Mouse (Mus musculus) forebrain, embryonic 14.5 days (tissue): ENCODE measurements around the gene Dph1. TPM values are rescaled to one million over a fixed set of nuclear protein-coding genes. Genes with fewer than 3 reads are reported as not detected.

Source experiments
- ATAC-seq: fragments of 200-750 bp; cut with Nextera tagmentation; 2 replicates; pipeline ENCODE4 v1.8.0; 2017; ENCODE audit warnings: mild to moderate bottlenecking, moderate library complexity
- DNase-seq: peaks from one replicate; pipeline ENCODE4 v3.0.0-alpha.2; 2015; ENCODE audit warnings: low spot score
- H3K27ac ChIP-seq: fragments of 300-500 bp; sonication (generic); 2 replicates; pipeline ENCODE4 v1.5.1; 2014; ENCODE audit warnings: low read depth, mild to moderate bottlenecking, control low read depth, low read length, moderate library complexity
- H3K27me3 ChIP-seq: fragments of 300-500 bp; sonication (generic); replicated peaks from 2 replicates; pipeline ENCODE4 v1.6.1; 2014; ENCODE audit warnings: low read length, control low read depth, mixed read lengths; ENCODE audit not compliant: control insufficient read depth, insufficient read depth
- H3K36me3 ChIP-seq: fragments of 300-500 bp; sonication (generic); 2 replicates; pipeline ENCODE4 v1.6.1; 2014; ENCODE audit warnings: low read length, control low read depth; ENCODE audit not compliant: control insufficient read depth, insufficient read depth
- H3K4me1 ChIP-seq: fragments of 300-500 bp; sonication (generic); 2 replicates; pipeline ENCODE4 v1.6.1; 2014; ENCODE audit warnings: antibody characterized with exemption, low read length, control low read depth; ENCODE audit not compliant: control insufficient read depth, insufficient read depth
- H3K4me2 ChIP-seq: fragments of 300-500 bp; sonication (generic); 2 replicates; pipeline ENCODE4 v1.6.1; 2014; ENCODE audit warnings: mild to moderate bottlenecking, control low read depth, low read length
- H3K4me3 ChIP-seq: fragments of 300-500 bp; sonication (generic); 2 replicates; pipeline ENCODE4 v1.5.1; 2014; ENCODE audit warnings: low read depth, low read length, control low read depth
- H3K9ac ChIP-seq: fragments of 300-500 bp; sonication (generic); 2 replicates; pipeline ENCODE4 v1.6.1; 2014; ENCODE audit warnings: mild to moderate bottlenecking, low read length, control low read depth, moderate library complexity
- H3K9me3 ChIP-seq: fragments of 300-500 bp; sonication (generic); replicated peaks from 2 replicates; pipeline ENCODE4 v1.6.1; 2016; ENCODE audit warnings: low read length, control low read depth, mixed read lengths; ENCODE audit not compliant: control insufficient read depth
- WGBS: fragments of 180-500 bp; shearing (Covaris S2); extraction: QIAGEN DNeasy Blood & Tissue Kit; methylation state at CpG from one replicate; pipeline ENCODE4 v1.1.7; 2014; 5-methylcytosine and 5-hydroxymethylcytosine counted together
- polyA plus RNA-seq: library from polyadenylated mRNA; unstranded; fragments of >200 nt; fragmentation: Nextera tagmentation; extraction: Ambion mirVana; gene quantifications from 2 replicates; pipeline ENCODE4 v1.2.1, GENCODE M21; 2014

Dph1 gene
- 15.9 and 17.6 TPM in 2 replicates for polyA plus RNA-seq

GRCm38 (mm10) chr11:75190905-75191441 is at the start of gene Dph1:
Gene Dph1 (minus strand): TSS chr11:75191241.
- H3K4me1 ChIP-seq: peaks cover 26% of the 10 kb centered on the region
- no peak within 1 kb of the TSS for H3K27ac ChIP-seq
- H3K36me3 ChIP-seq: no peaks in the 10 kb centered on the region
- H3K4me3 ChIP-seq: peak within 1 kb of the TSS; percentile 81
- peak within 1 kb of the TSS; percentile 68 for H3K9ac ChIP-seq
- H3K9me3 ChIP-seq: no peaks in the 10 kb centered on the region
- peak within 1 kb of the TSS; percentile 88 for H3K4me2 ChIP-seq
- peaks cover 47% of the 10 kb centered on the region for H3K27me3 ChIP-seq
- ATAC-seq: no peak
- no peak for DNase-seq
- 51% methylated on average over 5 of the region's 5 CpGs for WGBS

GRCm38 (mm10) chr11:75240158-75240934 is 49.3 kb upstream of the Dph1 start:
- Histone ChIP-seq H3K27me3 (no peaks in the 10 kb centered on the region; the same call in 1 of the 2 replicates), H3K36me3 (no peaks in the 10 kb centered on the region), H3K4me1 (peaks cover under 1% of the 10 kb centered on the region; the same call in 1 of the 2 replicates), H3K4me3 (no peak overlapping the region), H3K9ac (no peak overlapping the region), H3K27ac (no peak overlapping the region), H3K9me3 (no peaks in the 10 kb centered on the region), H3K4me2 (no peak overlapping the region)
- WGBS: 78% methylated on average over 13 of the region's 13 CpGs
- DNase-seq (no peak), ATAC-seq (no peak)

- WGBS: 10% methylated on average over 16 of the region's 16 CpGs
- H3K9me3 ChIP-seq: no peaks in the 10 kb centered on the region
- no peaks in the 10 kb centered on the region for H3K36me3 ChIP-seq
- no peak overlapping the region for H3K9ac ChIP-seq
- H3K27me3 ChIP-seq: no peaks in the 10 kb centered on the region; the same call in 1 of the 2 replicates
- H3K4me2 ChIP-seq: no peak overlapping the region
- no peak overlapping the region for H3K27ac ChIP-seq
- no peak overlapping the region for H3K4me3 ChIP-seq
- no peaks in the 10 kb centered on the region for H3K4me1 ChIP-seq
- no peak for ATAC-seq
- DNase-seq: peak; percentile 50
Measured at GRCm38 (mm10) chr11:75234745-75235144, 43.7 kb upstream of the Dph1 start.

GRCm38 (mm10) chr11:75232434-75232833 is 41.4 kb upstream of the Dph1 start:
- Histone ChIP-seq H3K9ac (no peak overlapping the region), H3K4me2 (no peak overlapping the region), H3K9me3 (no peaks in the 10 kb centered on the region), H3K27ac (no peak overlapping the region), H3K4me3 (no peak overlapping the region), H3K27me3 (no peaks in the 10 kb centered on the region; the same call in 1 of the 2 replicates), H3K4me1 (no peaks in the 10 kb centered on the region), H3K36me3 (no peaks in the 10 kb centered on the region)
- ATAC-seq (no peak), DNase-seq (no peak)
- 63% methylated on average over 4 of the region's 4 CpGs for WGBS

- Histone ChIP-seq H3K27me3 (no peaks in the 10 kb centered on the region; the same call in 1 of the 2 replicates), H3K27ac (no peak overlapping the region), H3K9me3 (no peaks in the 10 kb centered on the region), H3K4me1 (no peaks in the 10 kb centered on the region), H3K36me3 (no peaks in the 10 kb centered on the region), H3K9ac (no peak overlapping the region), H3K4me3 (no peak overlapping the region), H3K4me2 (no peak overlapping the region)
- WGBS: 6% methylated on average over 7 of the region's 7 CpGs
- DNase-seq (peak; percentile 68), ATAC-seq (no peak)
Measured at GRCm38 (mm10) chr11:75231756-75232155, 40.7 kb upstream of the Dph1 start.

- no peaks in the 10 kb centered on the region for H3K27me3 ChIP-seq
- no peak overlapping the region for H3K9ac ChIP-seq
- H3K4me2 ChIP-seq: no peak overlapping the region
- H3K9me3 ChIP-seq: no peaks in the 10 kb centered on the region
- DNase-seq (no peak), ATAC-seq (no peak)
- WGBS: 95% methylated on average over 6 of the region's 6 CpGs
- H3K4me3 ChIP-seq: no peak overlapping the region
- no peaks in the 10 kb centered on the region for H3K4me1 ChIP-seq
- H3K36me3 ChIP-seq: no peaks in the 10 kb centered on the region
- H3K27ac ChIP-seq: no peak overlapping the region
Measured at GRCm38 (mm10) chr11:75230272-75230760, 39.3 kb upstream of the Dph1 start.

- H3K27me3 ChIP-seq: no peaks in the 10 kb centered on the region
- H3K36me3 ChIP-seq: no peaks in the 10 kb centered on the region
- no peak overlapping the region for H3K9ac ChIP-seq
- H3K9me3 ChIP-seq: no peaks in the 10 kb centered on the region
- H3K4me3 ChIP-seq: no peak overlapping the region
- H3K4me2 ChIP-seq: no peak overlapping the region
- ATAC-seq (no peak), DNase-seq (no peak)
- H3K4me1 ChIP-seq: no peaks in the 10 kb centered on the region
- no peak overlapping the region for H3K27ac ChIP-seq
- WGBS: 87% methylated on average over 6 of the region's 6 CpGs
Measured at GRCm38 (mm10) chr11:75229289-75229688, 38.2 kb upstream of the Dph1 start.

- no peak for ATAC-seq
- no peaks in the 10 kb centered on the region for H3K9me3 ChIP-seq
- no peaks in the 10 kb centered on the region for H3K4me1 ChIP-seq
- no peaks in the 10 kb centered on the region for H3K27me3 ChIP-seq
- no peak overlapping the region for H3K4me3 ChIP-seq
- 79% methylated on average over 3 of the region's 3 CpGs for WGBS
- H3K9ac ChIP-seq: no peak overlapping the region
- no peak overlapping the region for H3K4me2 ChIP-seq
- DNase-seq: no peak
- no peak overlapping the region for H3K27ac ChIP-seq
- H3K36me3 ChIP-seq: no peaks in the 10 kb centered on the region
Measured at GRCm38 (mm10) chr11:75227632-75228031, 36.6 kb upstream of the Dph1 start.

GRCm38 (mm10) chr11:75224835-75225234 is 33.8 kb upstream of the Dph1 start:
- Histone ChIP-seq H3K36me3 (no peaks in the 10 kb centered on the region), H3K9ac (no peak overlapping the region), H3K4me1 (peaks cover 4% of the 10 kb centered on the region; the same call in 1 of the 2 replicates), H3K9me3 (no peaks in the 10 kb centered on the region), H3K4me3 (no peak overlapping the region), H3K27me3 (no peaks in the 10 kb centered on the region), H3K4me2 (no peak overlapping the region), H3K27ac (no peak overlapping the region)
- DNase-seq: no peak
- no peak for ATAC-seq
- whole genome bisulfite sequencing: 88% methylated on average over 4 of the region's 4 CpGs
